Mouse (Mus musculus) heart, embryonic 11.5 days (tissue): ENCODE measurements at regions not wholly inside any gene's neighbourhood (a gene's known extent, or its start where the extent isn't known, plus 50 kb on each side); places are given as distances from the start of the nearest gene placed in this dataset.
A peak's percentile ranks its signal among the peaks of the same experiment; 100 is the strongest.
"Not testable (repeated sequence)": the region's sequence is repeated elsewhere in the genome, so short reads cannot be mapped to it uniquely, and the experiment has no call there.

Experiments used
- ATAC-seq: fragments of 200-750 bp; cut with Nextera tagmentation; replicated peaks from 2 replicates; pipeline ENCODE4 v1.8.0; 2017; ENCODE audit warnings: moderate library complexity; ENCODE audit not compliant: insufficient number of reproducible peaks, low FRiP score, low TSS enrichment
- H3K27ac ChIP-seq: fragments of 300-500 bp; sonication (generic); 2 replicates; pipeline ENCODE4 v1.5.1; 2014; ENCODE audit warnings: mild to moderate bottlenecking, low read depth, low read length
- H3K27me3 ChIP-seq: fragments of 300-500 bp; sonication (generic); 2 replicates; pipeline ENCODE4 v1.6.1; 2014; ENCODE audit warnings: mild to moderate bottlenecking, low read length, mixed read lengths; ENCODE audit not compliant: control insufficient read depth, insufficient read depth
- H3K36me3 ChIP-seq: fragments of 300-500 bp; sonication (generic); 2 replicates; pipeline ENCODE4 v1.6.1; 2014; ENCODE audit warnings: mild to moderate bottlenecking, low read length, moderate library complexity, mixed read lengths; ENCODE audit not compliant: control insufficient read depth, insufficient read depth
- H3K4me1 ChIP-seq: fragments of 300-500 bp; sonication (generic); 2 replicates; pipeline ENCODE4 v1.6.1; 2014; ENCODE audit warnings: low read length; ENCODE audit not compliant: control insufficient read depth, insufficient read depth
- H3K4me2 ChIP-seq: fragments of 300-500 bp; sonication (generic); 2 replicates; pipeline ENCODE4 v1.6.1; 2014; ENCODE audit warnings: mild to moderate bottlenecking, moderate library complexity
- H3K4me3 ChIP-seq: fragments of 300-500 bp; sonication (generic); 2 replicates; pipeline ENCODE4 v1.5.1; 2014; ENCODE audit warnings: low read depth, low read length
- H3K9ac ChIP-seq: fragments of 300-500 bp; sonication (generic); 2 replicates; pipeline ENCODE4 v1.6.1; 2014; ENCODE audit warnings: mild to moderate bottlenecking, low read depth, low read length, moderate library complexity
- H3K9me3 ChIP-seq: fragments of 300-500 bp; sonication (generic); replicated peaks from 2 replicates; pipeline ENCODE4 v1.6.1; 2016; ENCODE audit warnings: low read length; ENCODE audit not compliant: control insufficient read depth
- WGBS: fragments of 180-500 bp; shearing (Covaris S2); extraction: QIAGEN DNeasy Blood & Tissue Kit; methylation state at CpG from one replicate; pipeline ENCODE4 v1.1.7; 2014; ENCODE audit not compliant: insufficient replicate concordance; 5-methylcytosine and 5-hydroxymethylcytosine counted together

DNA sequence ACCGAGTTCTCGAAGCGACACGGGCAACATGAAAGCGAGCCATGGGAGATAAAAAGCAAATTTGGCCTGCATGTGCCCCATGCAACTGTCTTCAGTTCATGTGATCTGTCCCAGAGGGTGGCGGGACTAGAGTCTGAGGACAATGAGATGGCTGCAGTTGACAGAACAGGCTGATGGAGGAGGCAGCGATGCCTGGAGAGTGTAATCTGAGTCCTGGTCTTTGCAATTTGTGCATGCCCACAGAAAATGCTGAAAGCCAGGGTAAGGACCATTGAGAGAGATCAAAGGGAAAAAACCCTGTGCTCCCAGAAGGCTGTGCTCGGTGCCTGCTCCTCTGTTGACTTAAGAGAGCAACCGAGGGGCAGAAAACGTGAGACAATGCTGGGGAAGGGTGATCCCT lies 624.8 kb upstream of the BB014433 start:
- H3K27ac ChIP-seq: no peak overlapping the region
- no peak for ATAC-seq
- no peak overlapping the region for H3K4me2 ChIP-seq
- H3K9ac ChIP-seq: no peak overlapping the region
- H3K9me3 ChIP-seq: no peaks in the 10 kb centered on the region
- no peaks in the 10 kb centered on the region for H3K27me3 ChIP-seq
- H3K4me1 ChIP-seq: no peaks in the 10 kb centered on the region
- WGBS: 56% methylated on average over 10 of the region's 10 CpGs
- H3K4me3 ChIP-seq: no peak overlapping the region
- H3K36me3 ChIP-seq: no peaks in the 10 kb centered on the region

GRCm38 (mm10) chr8:15670298-15670697 lies 624.4 kb upstream of the BB014433 start:
- ATAC-seq: no peak
- Histone ChIP-seq H3K4me3 (no peak overlapping the region), H3K9me3 (no peaks in the 10 kb centered on the region), H3K4me2 (no peak overlapping the region), H3K36me3 (no peaks in the 10 kb centered on the region), H3K4me1 (no peaks in the 10 kb centered on the region), H3K27me3 (no peaks in the 10 kb centered on the region), H3K27ac (no peak overlapping the region), H3K9ac (no peak overlapping the region)
- whole genome bisulfite sequencing: 81% methylated on average over 5 of the region's 5 CpGs

DNA sequence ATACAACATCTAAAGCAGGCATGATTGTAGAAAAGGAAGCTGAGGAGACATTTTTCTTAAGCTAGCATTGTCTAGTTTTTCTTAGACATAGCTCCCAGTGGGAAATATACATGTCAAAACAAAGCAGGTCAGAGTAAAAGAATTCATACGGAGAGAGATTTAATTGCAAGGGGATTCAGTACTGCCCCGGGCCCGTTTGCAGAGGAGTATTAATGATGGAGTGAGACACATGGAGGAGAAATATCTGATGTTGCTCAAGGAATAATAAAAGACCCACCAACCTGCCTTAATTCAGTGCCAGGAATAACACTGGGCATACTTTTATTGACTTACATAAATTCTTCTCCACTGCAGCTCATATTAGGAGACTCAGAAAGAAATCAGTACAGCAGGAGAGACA lies 623.6 kb upstream of the BB014433 start:
- Histone ChIP-seq H3K27ac (no peak overlapping the region), H3K9ac (no peak overlapping the region), H3K4me3 (no peak overlapping the region), H3K36me3 (no peaks in the 10 kb centered on the region), H3K4me1 (no peaks in the 10 kb centered on the region), H3K27me3 (no peaks in the 10 kb centered on the region), H3K4me2 (no peak overlapping the region), H3K9me3 (no peaks in the 10 kb centered on the region)
- ATAC-seq: no peak
- 81% methylated on average over 3 of the region's 3 CpGs for WGBS

GRCm38 (mm10) chr8:15660602-15661001 lies 614.7 kb upstream of the BB014433 start:
- 43% methylated on average over 1 of the region's 1 CpGs for WGBS
- no peaks in the 10 kb centered on the region for H3K27me3 ChIP-seq
- no peaks in the 10 kb centered on the region for H3K9me3 ChIP-seq
- H3K4me3 ChIP-seq: no peak overlapping the region
- no peaks in the 10 kb centered on the region for H3K4me1 ChIP-seq
- no peak overlapping the region for H3K9ac ChIP-seq
- no peaks in the 10 kb centered on the region for H3K36me3 ChIP-seq
- H3K4me2 ChIP-seq: no peak overlapping the region
- no peak for ATAC-seq
- H3K27ac ChIP-seq: no peak overlapping the region

- H3K9me3 ChIP-seq: no peaks in the 10 kb centered on the region
- no peaks in the 10 kb centered on the region for H3K4me1 ChIP-seq
- no peaks in the 10 kb centered on the region for H3K27me3 ChIP-seq
- no peaks in the 10 kb centered on the region for H3K36me3 ChIP-seq
- no peak for ATAC-seq
- H3K9ac ChIP-seq: no peak overlapping the region
- H3K4me3 ChIP-seq: no peak overlapping the region
- H3K27ac ChIP-seq: no peak overlapping the region
- WGBS: 84% methylated on average over 4 of the region's 4 CpGs
- no peak overlapping the region for H3K4me2 ChIP-seq
These were observed 589.0 kb upstream of the BB014433 start for GRCm38 (mm10) chr8:15634769-15635366.

DNA sequence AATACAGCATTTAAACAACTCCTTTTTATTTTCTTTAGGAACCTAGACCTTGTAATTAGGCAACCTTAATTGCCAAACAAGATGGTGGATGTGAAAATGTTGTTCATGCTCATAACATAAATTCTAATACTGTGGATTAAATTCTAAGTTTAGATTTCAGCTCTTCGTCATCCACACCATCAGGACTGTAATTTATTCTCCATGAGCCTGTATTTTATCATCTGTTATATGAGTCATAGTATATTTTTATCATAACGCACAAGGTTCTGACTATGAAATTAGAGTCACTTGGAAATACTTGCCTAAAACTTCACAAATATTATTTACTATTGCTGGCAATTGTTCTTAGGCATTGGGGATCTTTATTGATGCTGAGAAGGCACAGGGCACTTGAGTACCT lies 582.7 kb upstream of the BB014433 start:
- WGBS: 79% methylated on average over 2 of the region's 2 CpGs
- no peak overlapping the region for H3K4me2 ChIP-seq
- no peaks in the 10 kb centered on the region for H3K36me3 ChIP-seq
- no peak for ATAC-seq
- H3K27ac ChIP-seq: no peak overlapping the region
- no peak overlapping the region for H3K9ac ChIP-seq
- no peaks in the 10 kb centered on the region for H3K27me3 ChIP-seq
- no peak overlapping the region for H3K4me3 ChIP-seq
- H3K4me1 ChIP-seq: no peaks in the 10 kb centered on the region
- no peaks in the 10 kb centered on the region for H3K9me3 ChIP-seq

DNA sequence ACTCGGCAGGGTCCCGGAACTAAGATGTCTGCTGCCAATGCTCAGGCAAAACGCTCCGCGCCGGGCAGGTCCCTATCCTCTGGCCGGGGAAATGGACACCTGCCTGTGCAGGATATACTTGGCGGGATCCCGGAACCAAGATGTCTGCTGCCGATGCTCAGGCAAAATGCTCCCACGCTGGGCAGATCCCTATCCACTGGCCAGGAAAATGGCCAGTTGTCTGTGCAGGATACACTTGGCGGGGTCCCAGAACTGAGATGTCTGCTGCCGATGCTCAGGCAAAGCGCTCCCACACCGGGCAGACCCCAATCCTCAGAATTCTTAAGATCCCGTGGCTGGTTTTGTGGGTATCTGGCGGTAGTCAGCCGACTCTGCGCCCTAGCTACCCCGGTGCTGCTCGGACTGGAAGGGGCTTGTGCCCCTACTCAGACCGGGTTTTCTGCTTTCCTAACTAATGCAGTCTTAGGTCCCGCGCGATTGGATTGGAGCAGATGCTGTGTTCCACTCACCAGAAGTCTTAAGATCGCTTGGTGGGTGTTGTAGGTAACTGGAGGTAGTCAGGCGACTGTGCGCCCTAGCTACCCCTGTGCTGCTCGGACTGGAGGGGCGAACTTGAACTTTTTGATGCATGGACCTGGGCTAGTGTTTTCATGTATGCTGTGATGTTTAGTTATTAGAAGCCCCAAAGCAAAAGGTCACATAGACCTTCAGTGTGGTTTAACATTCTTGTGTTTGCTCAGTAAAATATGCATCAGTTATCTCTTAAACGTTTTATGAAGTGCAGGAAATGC lies 577.9 kb upstream of the BB014433 start:
- WGBS: 79% methylated on average over 28 of the region's 31 CpGs
- H3K4me2 ChIP-seq: not testable (repeated sequence)

GRCm38 (mm10) chr8:15610217-15610616 lies 564.3 kb upstream of the BB014433 start:
- ATAC-seq: no peak
- Histone ChIP-seq H3K27me3 (no peaks in the 10 kb centered on the region), H3K36me3 (no peaks in the 10 kb centered on the region), H3K9me3 (no peaks in the 10 kb centered on the region), H3K27ac (no peak overlapping the region), H3K4me1 (no peaks in the 10 kb centered on the region), H3K9ac (no peak overlapping the region), H3K4me3 (no peak overlapping the region), H3K4me2 (peak overlapping the region; percentile 27)
- 51% methylated on average over 8 of the region's 8 CpGs for WGBS

More for the DNA sequence above, 577.9 kb upstream of the BB014433 start:
- not testable (repeated sequence) for H3K4me3 ChIP-seq, ATAC-seq, H3K27me3 ChIP-seq, H3K9me3 ChIP-seq, H3K27ac ChIP-seq, H3K9ac ChIP-seq, H3K4me1 ChIP-seq, H3K36me3 ChIP-seq
